Mouse (Mus musculus) ES-E14 (cell line): Measurements from ENCODE around the gene Tex19.1.

ENCODE experiments used
- CHD2 ChIP-seq: IDR thresholded peaks from 2 replicates; pipeline ENCODE4 v1.6.1; 2014; ENCODE audit warnings: mild to moderate bottlenecking, low read depth, low read length, inconsistent platforms
- HCFC1 ChIP-seq: IDR thresholded peaks from 2 replicates; pipeline ENCODE4 v1.6.1; 2012; ENCODE audit warnings: low read length, inconsistent platforms, borderline replicate concordance; ENCODE audit not compliant: insufficient read depth
- MAFK ChIP-seq: IDR thresholded peaks from 2 replicates; pipeline ENCODE4 v1.6.1; 2014; ENCODE audit warnings: mild to moderate bottlenecking, low read depth, low read length, inconsistent platforms; ENCODE audit not compliant: insufficient read depth
- ZC3H11A ChIP-seq: IDR thresholded peaks from 2 replicates; pipeline ENCODE4 v1.6.1; 2012; ENCODE audit warnings: low read depth, mild to moderate bottlenecking, inconsistent platforms, low read length, borderline replicate concordance
- ZNF384 ChIP-seq: IDR thresholded peaks from 2 replicates; pipeline ENCODE4 v1.6.1; 2012; ENCODE audit warnings: low read depth, low read length, inconsistent platforms

GRCm38 (mm10) chr11:121125522-121126172 is 20.3 kb upstream of the Tex19.1 start:
- TF ChIP-seq MAFK (no peak), CHD2 (no peak), ZNF384 (no peak), ZC3H11A (no peak), HCFC1 (no peak)
